Mouse (Mus musculus): ENCODE data around the gene Gab2. TPM values are rescaled to one million over a fixed set of nuclear protein-coding genes. Genes with fewer than 3 reads are reported as not detected.

The Gab2 gene
- total and polyA plus RNA-seq, 2 experiments from 2014 or later: 15.7 to 36.8 TPM

- Histone ChIP-seq H3K4me2 (ENCODE audit: low read depth, low read length, poor library complexity, severe bottlenecking) (no peak overlapping the region), H3K36me3 (ENCODE audit: insufficient read depth, low read length) (no peaks in the 10 kb centered on the region), H3K4me1 (ENCODE audit: insufficient read depth, low read length) (no peaks in the 10 kb centered on the region), H3K9ac (replicated peaks; ENCODE audit: low read length, poor library complexity, severe bottlenecking) (no peak overlapping the region), H3K27ac (ENCODE audit: low read depth, low read length) (no peak overlapping the region), H3K27me3 (ENCODE audit: insufficient read depth, low read length) (no peaks in the 10 kb centered on the region), H3K9me3 (ENCODE audit: low read length) (no peaks in the 10 kb centered on the region), H3K4me3 (ENCODE audit: low read depth, low read length) (no peak overlapping the region)
- no peak for TF ChIP-seq CTCF (IDR thresholded peaks at IDR 0.05)
- ATAC-seq (ENCODE audit: low FRiP score) (no peak), DNase-seq (ENCODE audit: low spot score) (no peak)
- WGBS: 69% methylated on average over 18 of the region's 18 CpGs
Measured at GRCm38 (mm10) chr7:97340907-97341849, 259.8 kb downstream of the Gab2 start.

GRCm38 (mm10) chr7:97342961-97343360, 261.6 kb downstream of the Gab2 start:
- Histone ChIP-seq H3K27ac (ENCODE audit: low read depth, low read length) (no peak overlapping the region), H3K9ac (replicated peaks; ENCODE audit: low read length, poor library complexity, severe bottlenecking) (no peak overlapping the region), H3K4me1 (ENCODE audit: insufficient read depth, low read length) (no peaks in the 10 kb centered on the region), H3K4me3 (ENCODE audit: low read depth, low read length) (no peak overlapping the region), H3K36me3 (ENCODE audit: insufficient read depth, low read length) (peaks cover 3% of the 10 kb centered on the region; the same call in 1 of the 2 replicates), H3K9me3 (ENCODE audit: low read length) (no peaks in the 10 kb centered on the region), H3K27me3 (ENCODE audit: insufficient read depth, low read length) (no peaks in the 10 kb centered on the region), H3K4me2 (ENCODE audit: low read depth, low read length, poor library complexity, severe bottlenecking) (no peak overlapping the region)
- no peak for ATAC-seq (ENCODE audit: low FRiP score)
- 84% methylated on average over 2 of the region's 2 CpGs for WGBS
- no peak for TF ChIP-seq CTCF (IDR thresholded peaks at IDR 0.05)
- no peak for DNase-seq (ENCODE audit: low spot score)

GRCm38 (mm10) chr7:97344655-97345054, 263.3 kb downstream of the Gab2 start:
- Histone ChIP-seq H3K36me3 (ENCODE audit: insufficient read depth, low read length) (peaks cover 6% of the 10 kb centered on the region; the same call in 1 of the 2 replicates), H3K9ac (replicated peaks; ENCODE audit: low read length, poor library complexity, severe bottlenecking) (no peak overlapping the region), H3K4me1 (ENCODE audit: insufficient read depth, low read length) (no peaks in the 10 kb centered on the region), H3K9me3 (ENCODE audit: low read length) (no peaks in the 10 kb centered on the region), H3K27ac (ENCODE audit: low read depth, low read length) (no peak overlapping the region), H3K4me2 (ENCODE audit: low read depth, low read length, poor library complexity, severe bottlenecking) (no peak overlapping the region), H3K4me3 (ENCODE audit: low read depth, low read length) (no peak overlapping the region), H3K27me3 (ENCODE audit: insufficient read depth, low read length) (no peaks in the 10 kb centered on the region)
- DNase-seq (ENCODE audit: low spot score): no peak
- WGBS: 88% methylated on average over 2 of the region's 2 CpGs
- TF ChIP-seq CTCF (IDR thresholded peaks at IDR 0.05): no peak
- ATAC-seq (ENCODE audit: low FRiP score): no peak

GRCm38 (mm10) chr7:97345229-97345871, 264.0 kb downstream of the Gab2 start:
- no peaks in the 10 kb centered on the region for H3K9me3 ChIP-seq (ENCODE audit: low read length)

GRCm38 (mm10) chr7:97346111-97346821, 264.9 kb downstream of the Gab2 start:
- DNase-seq (ENCODE audit: low spot score) (no peak), ATAC-seq (ENCODE audit: low FRiP score) (no peak)

More at GRCm38 (mm10) chr7:97345229-97345871, 264.0 kb downstream of the Gab2 start:
- peak; percentile 64 for DNase-seq (ENCODE audit: low spot score)
- Histone ChIP-seq H3K27me3 (ENCODE audit: insufficient read depth, low read length) (no peaks in the 10 kb centered on the region), H3K27ac (ENCODE audit: low read depth, low read length) (no peak overlapping the region), H3K36me3 (ENCODE audit: insufficient read depth, low read length) (peaks cover 8% of the 10 kb centered on the region; the same call in 1 of the 2 replicates), H3K4me2 (ENCODE audit: low read depth, low read length, poor library complexity, severe bottlenecking) (no peak overlapping the region), H3K4me1 (ENCODE audit: insufficient read depth, low read length) (no peaks in the 10 kb centered on the region), H3K4me3 (ENCODE audit: low read depth, low read length) (no peak overlapping the region), H3K9ac (replicated peaks; ENCODE audit: low read length, poor library complexity, severe bottlenecking) (no peak overlapping the region)
- 59% methylated on average over 10 of the region's 10 CpGs for WGBS
- no peak; the same call in 1 of the 2 replicates for ATAC-seq (ENCODE audit: low FRiP score)
- no peak for TF ChIP-seq CTCF (IDR thresholded peaks at IDR 0.05)

More at GRCm38 (mm10) chr7:97346111-97346821, 264.9 kb downstream of the Gab2 start:
- no peak overlapping the region for H3K27ac ChIP-seq (ENCODE audit: low read depth, low read length)
- H3K9ac ChIP-seq (replicated peaks; ENCODE audit: low read length, poor library complexity, severe bottlenecking): no peak overlapping the region
- 70% methylated on average over 9 of the region's 9 CpGs for WGBS
- no peak overlapping the region for H3K4me2 ChIP-seq (ENCODE audit: low read depth, low read length, poor library complexity, severe bottlenecking)
- H3K27me3 ChIP-seq (ENCODE audit: insufficient read depth, low read length): no peaks in the 10 kb centered on the region
- peaks cover 8% of the 10 kb centered on the region; the same call in 1 of the 2 replicates for H3K36me3 ChIP-seq (ENCODE audit: insufficient read depth, low read length)
- no peaks in the 10 kb centered on the region for H3K4me1 ChIP-seq (ENCODE audit: insufficient read depth, low read length)
- no peak for TF ChIP-seq CTCF (IDR thresholded peaks at IDR 0.05)
- no peaks in the 10 kb centered on the region for H3K9me3 ChIP-seq (ENCODE audit: low read length)
- H3K4me3 ChIP-seq (ENCODE audit: low read depth, low read length): no peak overlapping the region
